8 mouse cellular contexts compared by ENCODE assay signal in genomic region chr5:125151872-125152534, GRCm38 (mm10). TPM values are rescaled to one million over a fixed set of nuclear protein-coding genes. Genes with fewer than 3 reads are reported as not detected.
DNase-seq lines count a peak whose midpoint lies in the region; ATAC-seq and TF ChIP-seq lines count a peak whose summit lies in the region.

No protein-coding gene starts in this region.

- no peaks in the 10 kb centered on the region for H3K9me3 ChIP-seq in forebrain, embryonic 15.5 days
- H3K9me3 ChIP-seq in limb, embryonic 10.5 days (replicated peaks): no peaks in the 10 kb centered on the region
- no peaks in the 10 kb centered on the region for H3K9me3 ChIP-seq in neural tube, embryonic 11.5 days (ENCODE audit: control insufficient read depth, low read length)

- no peak for TF ChIP-seq CTCF in heart, adult 2 months (IDR thresholded peaks at IDR 0.05)

- peaks cover 42% of the 10 kb centered on the region for H3K4me1 ChIP-seq in heart, adult 2 months (ENCODE audit: control insufficient read depth, insufficient read depth, low read length)
- peaks cover 100% of the 10 kb centered on the region for H3K4me1 ChIP-seq in forebrain, embryonic 15.5 days
- peaks cover 99% of the 10 kb centered on the region for H3K4me1 ChIP-seq in limb, embryonic 10.5 days
- H3K4me1 ChIP-seq in neural tube, embryonic 11.5 days (ENCODE audit: control insufficient read depth, insufficient read depth, low read length): peaks cover 77% of the 10 kb centered on the region

- TF ChIP-seq EP300 in heart, adult 2 months (IDR thresholded peaks at IDR 0.05; ENCODE audit: insufficient read depth, low read depth, low read length): no peak

- peak; percentile 57 for ATAC-seq in forebrain, embryonic 15.5 days (replicated peaks)
- ATAC-seq in neural tube, embryonic 11.5 days (ENCODE audit: insufficient read depth, low FRiP score, low TSS enrichment): peak; percentile 79

- TF ChIP-seq POLR2A in heart, adult 2 months (IDR thresholded peaks at IDR 0.05; ENCODE audit: insufficient read depth, low read depth, low read length): no peak

- WGBS in heart, adult 2 months: 57% methylated on average over 17 of the region's 17 CpGs
- 7% methylated on average over 17 of the region's 17 CpGs for WGBS in forebrain, embryonic 15.5 days
- WGBS in limb, embryonic 10.5 days: 13% methylated on average over 17 of the region's 17 CpGs
- 6% methylated on average over 17 of the region's 17 CpGs for WGBS in neural tube, embryonic 11.5 days

- intact Hi-C loops in heart, adult 2 months (cut with DNase I): no loop called here
- intact Hi-C loops in heart, postnatal 25 days (cut with DNase I): no loop called here

- no peak for DNase-seq in heart, adult 2 months
- no peak for DNase-seq in heart, postnatal 25 days (ENCODE audit: low spot score)
- DNase-seq in Muller cell, postnatal 12 days (ENCODE audit: inconsistent ontology term): peak; percentile 94
- peak; percentile 82 for DNase-seq in limb, embryonic 10.5 days (ENCODE audit: low spot score)
- peak; percentile 92 for DNase-seq in neural tube, embryonic 11.5 days (ENCODE audit: low spot score)
- no peak for DNase-seq in spleen, postnatal 14 days (ENCODE audit: low spot score in 2 of 2)
- DNase-seq in layer of hippocampus, postnatal 14 days (ENCODE audit: low spot score in 2 of 2): no peak

- H3K27me3 ChIP-seq in heart, adult 2 months (ENCODE audit: control insufficient read depth, insufficient read depth, low read length): no peaks in the 10 kb centered on the region
- no peaks in the 10 kb centered on the region for H3K27me3 ChIP-seq in forebrain, embryonic 15.5 days
- no peaks in the 10 kb centered on the region for H3K27me3 ChIP-seq in limb, embryonic 10.5 days (ENCODE audit: low read depth, poor library complexity, severe bottlenecking)
- H3K27me3 ChIP-seq in neural tube, embryonic 11.5 days (ENCODE audit: control insufficient read depth, insufficient read depth, low read length): no peaks in the 10 kb centered on the region

- peaks cover 14% of the 10 kb centered on the region for H3K79me2 ChIP-seq in heart, adult 2 months (replicated peaks; ENCODE audit: control insufficient read depth, insufficient read depth, low read length)

- H3K9ac ChIP-seq in heart, adult 2 months (ENCODE audit: low read depth, low read length): no peak overlapping the region
- H3K9ac ChIP-seq in forebrain, embryonic 15.5 days (replicated peaks): peak overlapping the region; percentile 29
- peak overlapping the region; percentile 38 for H3K9ac ChIP-seq in neural tube, embryonic 11.5 days (ENCODE audit: low read length)

- H3K36me3 ChIP-seq in heart, adult 2 months (ENCODE audit: control insufficient read depth, insufficient read depth, low read length): no peaks in the 10 kb centered on the region
- H3K36me3 ChIP-seq in forebrain, embryonic 15.5 days: no peaks in the 10 kb centered on the region
- peaks cover 12% of the 10 kb centered on the region; the same call in 1 of the 2 replicates for H3K36me3 ChIP-seq in limb, embryonic 10.5 days
- no peaks in the 10 kb centered on the region for H3K36me3 ChIP-seq in neural tube, embryonic 11.5 days (ENCODE audit: control insufficient read depth, insufficient read depth, low read length)

- peak overlapping the region; percentile 24 for H3K4me2 ChIP-seq in forebrain, embryonic 15.5 days (replicated peaks)
- peak overlapping the region; percentile 37 for H3K4me2 ChIP-seq in neural tube, embryonic 11.5 days (ENCODE audit: low read depth)

- peak overlapping the region; percentile 12; the same call in 1 of the 2 replicates for H3K27ac ChIP-seq in heart, adult 2 months
- peak overlapping the region; percentile 95 for H3K27ac ChIP-seq in forebrain, embryonic 15.5 days (replicated peaks)
- peak overlapping the region; percentile 86 for H3K27ac ChIP-seq in limb, embryonic 10.5 days
- peak overlapping the region; percentile 98 for H3K27ac ChIP-seq in neural tube, embryonic 11.5 days (ENCODE audit: low read depth, low read length)

- no peak overlapping the region for H3K4me3 ChIP-seq in heart, adult 2 months
- H3K4me3 ChIP-seq in forebrain, embryonic 15.5 days: no peak overlapping the region
- peak overlapping the region; percentile 34 for H3K4me3 ChIP-seq in limb, embryonic 10.5 days
- 0 out of 2 replicates have a peak overlapping the region, but pooled peaks have one; percentile 6 for H3K4me3 ChIP-seq in neural tube, embryonic 11.5 days (ENCODE audit: low read depth, low read length)

RNA-seq across cellular contexts. Expression of gene Ncor2, which starts 27.0 kb away (rescaled TPM):
- 10 to 100 TPM; 73.5 to 77.5 TPM for total RNA-seq in heart, adult 2 months (2021)
- 27.9 and 39.1 TPM in 2 replicates for polyA plus RNA-seq in heart, adult 2 months (2012; rRNA removed)
- total RNA-seq in heart, postnatal 25 days (2021): 10 to 100 TPM; 67.8 to 89.5 TPM
- 30.2 and 31.6 TPM in 2 replicates for polyA plus RNA-seq in forebrain, embryonic 15.5 days (2015; fragmentation: Nextera tagmentation; extraction: Ambion mirVana)
- polyA plus RNA-seq in limb, embryonic 10.5 days (2016; fragmentation: Nextera tagmentation; extraction: Ambion mirVana): 22.4 and 26.8 TPM in 2 replicates
- polyA plus RNA-seq in neural tube, embryonic 11.5 days (2014; fragmentation: Nextera tagmentation; extraction: Ambion mirVana): 23.6 and 24.3 TPM in 2 replicates
- 100 to 1,000 TPM; 238 to 254 TPM for total RNA-seq in layer of hippocampus, postnatal 14 days (2021)

Comparison
In these comparisons a context has a peak if more than half of its experiments do, and no peak if none do; other contexts are left out.
1. DNase-seq: peak in Muller cell, postnatal 12 days (single experiment), limb, embryonic 10.5 days (single experiment) and neural tube, embryonic 11.5 days (single experiment); none in heart, adult 2 months (0 of 2), heart, postnatal 25 days (single experiment), spleen, postnatal 14 days (0 of 2) and layer of hippocampus, postnatal 14 days (0 of 2).
2. H3K27ac ChIP-seq: peak in every context shown above with its lines; median percentile 98 in neural tube, embryonic 11.5 days; 95 in forebrain, embryonic 15.5 days; 86 in limb, embryonic 10.5 days; 12 in heart, adult 2 months.
3. H3K4me3 ChIP-seq: peak in limb, embryonic 10.5 days (single experiment) and neural tube, embryonic 11.5 days (single experiment); none in heart, adult 2 months (single experiment) and forebrain, embryonic 15.5 days (single experiment).